Mouse (Mus musculus) stomach, embryonic 14.5 days (tissue): ENCODE results near the gene Skiv2l. TPM values are rescaled to one million over a fixed set of nuclear protein-coding genes. Genes with fewer than 3 reads are reported as not detected.

Source experiments
- ATAC-seq: fragments of 200-750 bp; cut with Nextera tagmentation; 2 replicates; pipeline ENCODE4 v1.8.0; 2017; ENCODE audit warnings: low read depth, moderate TSS enrichment; ENCODE audit not compliant: insufficient number of reproducible peaks, insufficient read depth, low FRiP score
- H3K27ac ChIP-seq: fragments of 300-500 bp; sonication (generic); 2 replicates; pipeline ENCODE4 v1.5.1; 2014; ENCODE audit warnings: mild to moderate bottlenecking, low read length, moderate library complexity, mixed read lengths
- H3K27me3 ChIP-seq: fragments of 300-500 bp; sonication (generic); 2 replicates; pipeline ENCODE4 v1.6.1; 2014; ENCODE audit warnings: low read length, control low read depth, mixed read lengths; ENCODE audit not compliant: control insufficient read depth, insufficient read depth
- H3K36me3 ChIP-seq: fragments of 300-500 bp; sonication (generic); 2 replicates; pipeline ENCODE4 v1.6.1; 2014; ENCODE audit warnings: mild to moderate bottlenecking, control low read depth, low read length, moderate library complexity, mixed read lengths; ENCODE audit not compliant: control insufficient read depth, insufficient read depth
- H3K4me1 ChIP-seq: fragments of 300-500 bp; sonication (generic); 2 replicates; pipeline ENCODE4 v1.6.1; 2014; ENCODE audit warnings: low read length, control low read depth, mixed read lengths; ENCODE audit not compliant: control insufficient read depth, insufficient read depth
- H3K4me2 ChIP-seq: fragments of 300-500 bp; sonication (generic); replicated peaks from 2 replicates; pipeline ENCODE4 v1.6.1; 2014; ENCODE audit warnings: low read depth, low read length, control low read depth
- H3K4me3 ChIP-seq: fragments of 300-500 bp; sonication (generic); 2 replicates; pipeline ENCODE4 v1.5.1; 2014; ENCODE audit warnings: low read depth, low read length, control low read depth
- H3K9ac ChIP-seq: fragments of 300-500 bp; sonication (generic); replicated peaks from 2 replicates; pipeline ENCODE4 v1.6.1; 2014; ENCODE audit warnings: low read depth, mild to moderate bottlenecking, control low read depth, low read length, moderate library complexity, mixed read lengths
- H3K9me3 ChIP-seq: fragments of 300-500 bp; sonication (generic); 2 replicates; pipeline ENCODE4 v1.6.1; 2016; ENCODE audit warnings: low read depth, low read length, control low read depth; ENCODE audit not compliant: control insufficient read depth
- WGBS: fragments of 180-500 bp; shearing (Covaris S2); extraction: QIAGEN DNeasy Blood & Tissue Kit; methylation state at CpG from one replicate; pipeline ENCODE4 v1.1.7; 2014; 5-methylcytosine and 5-hydroxymethylcytosine counted together
- polyA plus RNA-seq: library from polyadenylated mRNA; unstranded; fragments of >200 nt; fragmentation: Nextera tagmentation; extraction: Ambion mirVana; gene quantifications from 2 replicates; pipeline ENCODE4 v1.2.1, GENCODE M21; 2014

The Skiv2l gene
- polyA plus RNA-seq, 1 experiment from 2014 or later: 39.5 TPM

- WGBS: 7% methylated on average over 38 of the region's 51 CpGs
- peak; percentile 5; the same call in 1 of the 2 replicates for ATAC-seq
- H3K27me3 ChIP-seq: no peaks in the 10 kb centered on the region
- peak overlapping the region; percentile 82 for H3K4me3 ChIP-seq
- peak overlapping the region; percentile 87 for H3K9ac ChIP-seq
- H3K4me2 ChIP-seq: peak overlapping the region; percentile 84
- H3K9me3 ChIP-seq: no peaks in the 10 kb centered on the region
- H3K36me3 ChIP-seq: no peaks in the 10 kb centered on the region; the same call in 1 of the 2 replicates
- H3K27ac ChIP-seq: peak overlapping the region; percentile 92
- H3K4me1 ChIP-seq: peaks cover 22% of the 10 kb centered on the region
These were observed 45.0 kb upstream of the Skiv2l start for GRCm38 (mm10) chr17:34894801-34895530.

- Histone ChIP-seq H3K27me3 (no peaks in the 10 kb centered on the region), H3K9me3 (no peaks in the 10 kb centered on the region), H3K27ac (peak overlapping the region; percentile 92), H3K36me3 (no peaks in the 10 kb centered on the region; the same call in 1 of the 2 replicates), H3K4me2 (peak overlapping the region; percentile 84), H3K9ac (peak overlapping the region; percentile 87), H3K4me3 (peak overlapping the region; percentile 82), H3K4me1 (peaks cover 22% of the 10 kb centered on the region)
- ATAC-seq: peak; percentile 92
- 1% methylated on average over 37 of the region's 51 CpGs for WGBS
These were observed 44.1 kb upstream of the Skiv2l start for GRCm38 (mm10) chr17:34894074-34894597.

- no peaks in the 10 kb centered on the region; the same call in 1 of the 2 replicates for H3K36me3 ChIP-seq
- no peak for ATAC-seq
- no peak overlapping the region for H3K9ac ChIP-seq
- peaks cover 22% of the 10 kb centered on the region for H3K4me1 ChIP-seq
- H3K9me3 ChIP-seq: no peaks in the 10 kb centered on the region
- H3K4me2 ChIP-seq: peak overlapping the region; percentile 84
- H3K27me3 ChIP-seq: no peaks in the 10 kb centered on the region
- 74% methylated on average over 12 of the region's 12 CpGs for WGBS
- H3K27ac ChIP-seq: peak overlapping the region; percentile 83
- 0 out of 2 replicates have a peak overlapping the region, but pooled peaks have one; percentile 82 for H3K4me3 ChIP-seq
These were observed 43.2 kb upstream of the Skiv2l start for GRCm38 (mm10) chr17:34893072-34893824.

GRCm38 (mm10) chr17:34891377-34891776 lies 41.4 kb upstream of the Skiv2l start:
- Histone ChIP-seq H3K36me3 (no peaks in the 10 kb centered on the region; the same call in 1 of the 2 replicates), H3K4me3 (no peak overlapping the region), H3K27ac (no peak overlapping the region), H3K4me2 (no peak overlapping the region), H3K27me3 (no peaks in the 10 kb centered on the region), H3K4me1 (peaks cover 14% of the 10 kb centered on the region), H3K9ac (no peak overlapping the region), H3K9me3 (no peaks in the 10 kb centered on the region)
- no peak for ATAC-seq
- 97% methylated on average over 2 of the region's 2 CpGs for WGBS

GRCm38 (mm10) chr17:34890074-34890743 lies 40.2 kb upstream of the Skiv2l start:
- no peak for ATAC-seq

GRCm38 (mm10) chr17:34887942-34888341 lies 37.9 kb upstream of the Skiv2l start:
- ATAC-seq: no peak
- no peaks in the 10 kb centered on the region for H3K9me3 ChIP-seq
- no peaks in the 10 kb centered on the region for H3K36me3 ChIP-seq
- no peak overlapping the region for H3K9ac ChIP-seq
- no peak overlapping the region for H3K4me2 ChIP-seq
- H3K4me1 ChIP-seq: no peaks in the 10 kb centered on the region
- 83% methylated on average over 5 of the region's 5 CpGs for WGBS
- H3K27ac ChIP-seq: no peak overlapping the region
- H3K27me3 ChIP-seq: no peaks in the 10 kb centered on the region
- H3K4me3 ChIP-seq: no peak overlapping the region

More at GRCm38 (mm10) chr17:34890074-34890743, 40.2 kb upstream of the Skiv2l start:
- no peak overlapping the region for H3K9ac ChIP-seq
- H3K36me3 ChIP-seq: no peaks in the 10 kb centered on the region
- H3K27me3 ChIP-seq: no peaks in the 10 kb centered on the region
- no peak overlapping the region for H3K27ac ChIP-seq
- no peak overlapping the region for H3K4me3 ChIP-seq
- peaks cover 7% of the 10 kb centered on the region for H3K4me1 ChIP-seq
- H3K9me3 ChIP-seq: no peaks in the 10 kb centered on the region
- 83% methylated on average over 12 of the region's 12 CpGs for WGBS
- H3K4me2 ChIP-seq: no peak overlapping the region

- H3K4me1 ChIP-seq: no peaks in the 10 kb centered on the region
- no peaks in the 10 kb centered on the region for H3K36me3 ChIP-seq
- H3K9me3 ChIP-seq: no peaks in the 10 kb centered on the region
- 78% methylated on average over 3 of the region's 3 CpGs for WGBS
- no peak overlapping the region for H3K4me3 ChIP-seq
- no peak overlapping the region for H3K4me2 ChIP-seq
- ATAC-seq: no peak
- no peak overlapping the region for H3K27ac ChIP-seq
- H3K27me3 ChIP-seq: no peaks in the 10 kb centered on the region
- no peak overlapping the region for H3K9ac ChIP-seq
These were observed 35.6 kb upstream of the Skiv2l start for GRCm38 (mm10) chr17:34885615-34886014.

GRCm38 (mm10) chr17:34884704-34885103 lies 34.7 kb upstream of the Skiv2l start:
- 82% methylated on average over 6 of the region's 6 CpGs for WGBS
- Histone ChIP-seq H3K36me3 (no peaks in the 10 kb centered on the region), H3K9ac (no peak overlapping the region), H3K4me3 (no peak overlapping the region), H3K4me2 (no peak overlapping the region), H3K4me1 (no peaks in the 10 kb centered on the region), H3K27me3 (no peaks in the 10 kb centered on the region), H3K9me3 (no peaks in the 10 kb centered on the region), H3K27ac (no peak overlapping the region)
- ATAC-seq: no peak
